Mouse (Mus musculus) embryonic fibroblast, embryonic 13.5 days (primary cell): ENCODE results near the gene Pigp.

Source experiments
- CTCF ChIP-seq: IDR thresholded peaks from 2 replicates; pipeline ENCODE4 v1.5.1; 2011; ENCODE audit warnings: mild to moderate bottlenecking, control low read depth, low read length, moderate library complexity, borderline replicate concordance; ENCODE audit not compliant: insufficient read depth
- POLR2A ChIP-seq: IDR thresholded peaks from 2 replicates; pipeline ENCODE4 v1.6.1; 2011; ENCODE audit warnings: low read depth, mild to moderate bottlenecking, control low read depth, low read length, moderate library complexity

- TF ChIP-seq CTCF (no peak), POLR2A (no peak)
Observed at GRCm38 (mm10) chr16:94345733-94346132, 25.9 kb downstream of the Pigp start.
